Mouse (Mus musculus): Measurements from ENCODE around the gene Lrrc20.

DNA sequence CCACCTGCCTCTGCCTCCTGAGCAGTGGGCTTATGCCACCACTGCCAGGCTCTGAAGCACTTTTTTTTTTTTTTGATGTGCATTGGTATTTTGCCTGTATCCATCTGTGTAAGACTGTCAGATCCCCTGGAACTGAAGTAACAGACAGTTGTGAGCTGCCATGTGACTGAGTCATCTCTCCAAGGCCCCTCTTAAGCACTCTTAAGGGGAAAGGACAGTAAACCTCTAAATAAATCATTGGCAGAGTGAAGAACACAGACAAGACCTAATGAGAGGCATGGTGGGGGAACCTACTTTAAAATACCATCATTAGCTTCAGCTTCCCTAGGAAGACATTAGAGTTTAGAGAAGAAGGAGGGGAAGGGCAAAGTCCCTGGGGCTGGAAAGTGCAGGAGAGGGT, 132.6 kb downstream of the Lrrc20 start:
- TF ChIP-seq CTCF (IDR thresholded peaks at IDR 0.05; ENCODE audit: control insufficient read depth, insufficient read depth, insufficient read length) (no peak), USF1 (IDR thresholded peaks at IDR 0.05; ENCODE audit: low read depth) (no peak), MYOD1 (IDR thresholded peaks at IDR 0.05; ENCODE audit: control insufficient read depth, insufficient read length, low read depth) (no peak), FOSL1 (IDR thresholded peaks at IDR 0.05; ENCODE audit: insufficient read depth, low read length, poor library complexity, severe bottlenecking) (no peak)
